ENCODE assay signal across 8 mouse cellular contexts in the genomic region with DNA sequence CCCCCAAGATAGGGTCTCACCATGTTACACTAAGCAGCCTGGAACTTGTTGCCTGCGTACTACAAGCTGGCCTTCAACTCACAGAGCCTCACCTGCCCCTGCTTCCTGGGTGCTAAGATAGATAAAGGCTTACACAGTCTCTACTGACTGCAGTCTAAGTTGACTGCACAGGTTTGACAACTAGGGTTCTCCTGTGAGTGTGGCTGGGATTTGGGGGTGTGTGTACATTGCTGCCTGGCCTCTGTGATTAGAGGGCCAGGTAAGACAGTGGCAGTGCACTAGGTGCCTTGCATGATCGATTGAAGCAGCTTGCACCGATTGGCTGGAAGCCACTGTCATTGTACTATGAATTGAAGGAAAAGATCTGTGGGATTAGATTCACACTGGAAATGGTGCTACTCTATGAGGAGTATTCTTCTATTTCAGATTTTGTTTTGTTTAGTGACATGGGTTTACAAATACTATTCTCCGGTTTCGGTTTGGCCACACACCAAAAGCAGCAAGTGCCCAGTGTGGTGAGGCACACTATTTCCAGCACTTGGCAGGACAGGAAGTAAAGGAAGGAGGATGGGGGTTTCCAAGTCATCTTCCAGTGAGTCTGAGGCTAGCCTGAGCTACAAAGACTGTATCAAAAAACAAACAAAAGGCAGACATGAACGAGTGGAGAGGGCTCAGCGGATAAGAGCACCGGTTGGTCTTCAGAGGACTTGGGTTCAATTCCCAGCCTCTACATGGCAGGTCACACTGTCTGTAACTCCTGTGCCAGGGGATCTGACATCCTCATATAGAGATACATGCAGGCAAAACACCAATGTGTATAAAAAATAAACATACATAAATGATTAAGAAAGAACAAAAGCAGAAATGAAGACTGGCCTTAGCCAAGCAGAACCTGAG. TPM values are rescaled to one million over a fixed set of nuclear protein-coding genes. Genes with fewer than 3 reads are reported as not detected.
A peak's percentile ranks its signal among the peaks of the same experiment; 100 is the strongest.
DNase-seq lines count a peak whose midpoint lies in the region; ATAC-seq lines count a peak whose summit lies in the region.

No protein-coding gene starts in this region.

- H3K27ac ChIP-seq in forebrain, embryonic 14.5 days (ENCODE audit: low read depth, low read length), result peak overlapping the region; percentile 40; the same call in 1 of the 2 replicates
- peak overlapping the region; percentile 54 for H3K27ac ChIP-seq in liver, embryonic 13.5 days
- H3K27ac ChIP-seq in neural tube, embryonic 12.5 days, result no peak overlapping the region

- peak; percentile 30 for ATAC-seq in CD4-positive, CD25-positive, alpha-beta regulatory T cell, adult 4 months
- ATAC-seq in forebrain, embryonic 14.5 days, result peak; percentile 54
- ATAC-seq in liver, embryonic 13.5 days (ENCODE audit: low read depth), result peak; percentile 29
- peak; percentile 64 for ATAC-seq in neural tube, embryonic 12.5 days (ENCODE audit: low FRiP score, low read depth)

- DNase-seq in cerebellum, adult 9-10 months, result peak; percentile 59
- no peak for DNase-seq in cerebellum, adult 18-20 months
- no peak for DNase-seq in forebrain, embryonic 14.5 days (ENCODE audit: low spot score)
- DNase-seq in liver, embryonic 13.5 days, result no peak
- no peak for DNase-seq in adrenal gland, adult 2 months
- DNase-seq in gastrocnemius, postnatal 10 days, result no peak

- H3K36me3 ChIP-seq in forebrain, embryonic 14.5 days (ENCODE audit: control insufficient read depth, insufficient read depth, low read length), result no peaks in the 10 kb centered on the region
- no peaks in the 10 kb centered on the region for H3K36me3 ChIP-seq in liver, embryonic 13.5 days
- no peaks in the 10 kb centered on the region for H3K36me3 ChIP-seq in neural tube, embryonic 12.5 days

- H3K27me3 ChIP-seq in forebrain, embryonic 14.5 days (replicated peaks; ENCODE audit: control insufficient read depth, insufficient read depth, low read length), result no peaks in the 10 kb centered on the region
- H3K27me3 ChIP-seq in liver, embryonic 13.5 days, result no peaks in the 10 kb centered on the region
- no peaks in the 10 kb centered on the region for H3K27me3 ChIP-seq in neural tube, embryonic 12.5 days (replicated peaks)

- H3K4me1 ChIP-seq in forebrain, embryonic 14.5 days (ENCODE audit: control insufficient read depth, insufficient read depth, low read length), result peaks cover 34% of the 10 kb centered on the region
- peaks cover 58% of the 10 kb centered on the region for H3K4me1 ChIP-seq in liver, embryonic 13.5 days (replicated peaks)
- H3K4me1 ChIP-seq in neural tube, embryonic 12.5 days, result peaks cover 34% of the 10 kb centered on the region

- H3K4me3 ChIP-seq in forebrain, embryonic 14.5 days (ENCODE audit: low read depth, low read length), result peak overlapping the region; percentile 63
- H3K4me3 ChIP-seq in liver, embryonic 13.5 days (replicated peaks), result peak overlapping the region; percentile 72
- H3K4me3 ChIP-seq in neural tube, embryonic 12.5 days, result peak overlapping the region; percentile 75

- peak overlapping the region; percentile 50 for H3K9ac ChIP-seq in forebrain, embryonic 14.5 days (ENCODE audit: low read length)
- H3K9ac ChIP-seq in liver, embryonic 13.5 days, result peak overlapping the region; percentile 64
- H3K9ac ChIP-seq in neural tube, embryonic 12.5 days, result peak overlapping the region; percentile 87

- H3K9me3 ChIP-seq in forebrain, embryonic 14.5 days (replicated peaks; ENCODE audit: control insufficient read depth, low read length), result no peaks in the 10 kb centered on the region
- H3K9me3 ChIP-seq in liver, embryonic 13.5 days (replicated peaks), result no peaks in the 10 kb centered on the region
- no peaks in the 10 kb centered on the region for H3K9me3 ChIP-seq in neural tube, embryonic 12.5 days

- 56% methylated on average over 8 of the region's 8 CpGs for WGBS in forebrain, embryonic 14.5 days
- 41% methylated on average over 8 of the region's 8 CpGs for WGBS in liver, embryonic 13.5 days (ENCODE audit: insufficient replicate concordance)
- WGBS in neural tube, embryonic 12.5 days, result 58% methylated on average over 8 of the region's 8 CpGs

- peak overlapping the region; percentile 43 for H3K4me2 ChIP-seq in forebrain, embryonic 14.5 days (ENCODE audit: low read length)
- H3K4me2 ChIP-seq in liver, embryonic 13.5 days, result peak overlapping the region; percentile 83
- peak overlapping the region; percentile 91 for H3K4me2 ChIP-seq in neural tube, embryonic 12.5 days (replicated peaks)

RNA-seq across cellular contexts. Expression of a gene that starts 7.9 kb away (rescaled TPM):
- 10 to 100 TPM; 28.1 to 40.3 TPM for polyA plus RNA-seq in CD4-positive, CD25-positive, alpha-beta regulatory T cell, adult 4 months (2017; shearing (Covaris generic))
- 206 and 233 TPM in 2 replicates for polyA plus RNA-seq in forebrain, embryonic 14.5 days (2014; fragmentation: Nextera tagmentation; extraction: Ambion mirVana)
- 49.6 and 54.3 TPM in 2 replicates for polyA plus RNA-seq in liver, embryonic 13.5 days (2015; fragmentation: Nextera tagmentation; extraction: Ambion mirVana)
- polyA plus RNA-seq in neural tube, embryonic 12.5 days (2016; fragmentation: Nextera tagmentation; extraction: Ambion mirVana), result 331 and 337 TPM in 2 replicates
- 100 to 1,000 TPM; 101 to 156 TPM for total RNA-seq in adrenal gland, adult 2 months (2021)
- 172 and 201 TPM in 2 replicates for polyA plus RNA-seq in adrenal gland, adult 2 months (2012; rRNA removed)
- 100 to 1,000 TPM; 248 to 260 TPM for total RNA-seq in gastrocnemius, postnatal 10 days (2021)

RNA-seq across cellular contexts. Expression of a gene that starts 46.3 kb away (rescaled TPM):
- 1 to 10 TPM in 1 of 2 experiments, under 1 TPM in 1; 0.23 to 3.0 TPM for polyA plus RNA-seq in CD4-positive, CD25-positive, alpha-beta regulatory T cell, adult 4 months (2017; shearing (Covaris generic))
- 3.8 TPM in 2 replicates for polyA plus RNA-seq in forebrain, embryonic 14.5 days (2014; fragmentation: Nextera tagmentation; extraction: Ambion mirVana)
- polyA plus RNA-seq in liver, embryonic 13.5 days (2015; fragmentation: Nextera tagmentation; extraction: Ambion mirVana), result 12.6 and 15.4 TPM in 2 replicates
- 10.2 and 10.3 TPM in 2 replicates for polyA plus RNA-seq in neural tube, embryonic 12.5 days (2016; fragmentation: Nextera tagmentation; extraction: Ambion mirVana)
- total RNA-seq in adrenal gland, adult 2 months (2021), result 10 to 100 TPM; 63.1 to 85.0 TPM
- 125 and 154 TPM in 2 replicates for polyA plus RNA-seq in adrenal gland, adult 2 months (2012; rRNA removed)
- total RNA-seq in gastrocnemius, postnatal 10 days (2021), result 1 to 10 TPM; 2.4 to 4.0 TPM
